Mouse (Mus musculus) skeletal muscle tissue, adult 2 months (tissue): ENCODE measurements around the gene Btg1.
A peak's percentile ranks its signal among the peaks of the same experiment; 100 is the strongest.

Source experiments
- DNase-seq: peaks from one replicate; pipeline ENCODE4 v3.0.0-alpha.2; 2012; ENCODE audit warnings: low read depth, low spot score

The Btg1 gene

GRCm38 (mm10) chr10:96609356-96610345, 7.2 kb upstream of the Btg1 start:
- no peak for DNase-seq

GRCm38 (mm10) chr10:96616001-96616708, 651 bp upstream of the Btg1 start:
- DNase-seq = no peak

DNA sequence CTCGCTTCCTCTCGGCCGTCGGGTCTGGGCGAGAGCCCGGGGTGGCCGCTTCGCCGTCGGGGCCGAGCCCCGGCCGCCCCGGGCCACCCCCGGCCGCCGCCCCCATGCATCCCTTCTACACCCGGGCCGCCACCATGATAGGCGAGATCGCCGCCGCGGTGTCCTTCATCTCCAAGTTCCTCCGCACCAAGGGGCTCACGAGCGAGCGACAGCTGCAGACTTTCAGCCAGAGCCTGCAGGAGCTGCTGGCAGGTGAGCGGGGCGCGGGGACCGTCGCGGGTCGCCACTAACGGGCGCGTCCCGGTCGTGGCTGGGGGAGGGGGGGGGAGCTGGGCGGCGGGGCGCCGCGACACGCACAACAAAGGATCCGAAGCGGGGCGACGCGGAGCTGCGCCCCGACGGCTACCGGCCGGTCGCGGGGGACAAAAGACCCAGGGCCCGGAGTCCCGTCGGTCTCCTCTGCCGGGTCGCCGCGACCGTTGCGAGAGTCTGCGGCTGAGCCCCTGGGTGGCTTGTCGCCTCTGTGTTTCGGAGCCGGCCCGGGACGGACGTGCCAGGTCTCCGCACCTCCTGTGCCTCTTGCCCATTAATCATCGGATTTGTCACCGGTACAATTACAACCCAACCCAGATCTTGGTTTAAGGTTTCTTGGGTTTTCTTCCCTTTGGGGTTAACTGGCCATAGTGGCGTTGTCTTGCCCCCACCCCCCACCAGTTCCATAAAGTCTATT, 580 bp downstream of the Btg1 start:
- peak; percentile 16 for DNase-seq

GRCm38 (mm10) chr10:96617951-96618575, 1.3 kb downstream of the Btg1 start:
- peak; percentile 37 for DNase-seq

DNA sequence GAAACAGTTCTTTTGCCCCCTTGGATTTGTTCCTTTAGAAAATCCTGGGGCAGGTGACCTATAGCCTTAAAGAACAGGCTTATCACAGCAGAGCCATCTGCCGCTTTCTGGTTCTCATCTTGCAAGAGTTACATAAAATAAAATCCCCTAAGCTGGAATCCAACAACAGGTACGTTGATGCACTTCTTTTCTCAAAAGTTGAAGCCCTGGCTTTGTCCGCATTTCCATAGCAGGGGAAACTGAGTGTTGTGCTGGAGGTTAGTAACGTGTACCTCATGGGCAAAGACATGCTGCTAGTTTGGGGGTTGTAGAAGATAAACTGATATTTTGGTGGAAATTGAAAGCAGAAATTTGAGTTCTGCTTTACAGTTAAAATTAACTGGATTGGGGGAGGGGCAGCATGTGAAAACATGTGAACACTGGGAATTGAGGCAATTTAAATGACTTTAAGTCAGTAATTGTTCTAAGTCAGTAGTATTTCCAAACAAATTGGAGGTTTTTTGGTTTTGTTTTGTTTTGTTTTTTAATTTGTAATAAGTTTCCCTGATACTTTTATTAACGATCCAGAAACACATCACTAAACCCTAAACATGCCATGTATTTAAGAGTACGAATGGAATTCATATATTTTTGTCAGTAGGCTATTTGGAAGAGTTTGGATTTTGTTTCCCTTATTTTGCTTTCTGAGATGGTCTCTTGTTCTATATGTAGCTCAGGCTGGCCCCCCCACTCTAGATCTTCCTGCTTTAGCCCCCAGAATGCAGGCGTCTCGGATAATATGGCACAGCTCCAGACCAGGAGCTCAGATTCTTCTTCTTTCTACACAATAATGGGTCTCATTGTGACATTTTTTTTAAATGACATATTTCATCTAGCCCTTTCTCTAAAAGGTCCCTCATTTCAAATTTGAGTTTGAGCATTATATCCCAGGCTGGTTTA, 3.4 kb downstream of the Btg1 start:
- DNase-seq = no peak

DNA sequence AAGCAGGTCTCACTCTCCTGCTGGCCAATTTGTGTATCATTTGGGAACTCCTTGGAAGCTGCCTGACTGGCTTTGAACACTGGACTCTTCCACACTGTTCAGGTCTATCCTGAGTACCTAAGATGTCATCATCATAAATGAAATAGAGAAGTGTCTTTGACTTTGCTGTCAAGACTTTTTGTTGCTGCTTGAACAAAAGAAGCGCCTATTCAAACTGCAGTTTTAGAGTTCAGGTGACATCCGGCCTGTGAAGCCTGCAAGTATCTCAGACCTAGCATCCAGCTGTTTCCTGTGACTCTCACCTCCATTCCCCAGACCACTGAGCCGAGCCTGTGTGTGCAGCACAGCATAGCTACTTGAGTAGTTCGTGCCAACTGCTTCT, 4.1 kb downstream of the Btg1 start:
- peak; percentile 33 for DNase-seq

GRCm38 (mm10) chr10:96621361-96621945, 4.6 kb downstream of the Btg1 start:
- no peak for DNase-seq

GRCm38 (mm10) chr10:96621980-96622645, 5.3 kb downstream of the Btg1 start:
- no peak for DNase-seq

GRCm38 (mm10) chr10:96622761-96623632, 6.2 kb downstream of the Btg1 start:
- no peak for DNase-seq

- no peak for DNase-seq
These were observed 6.9 kb downstream of the Btg1 start for GRCm38 (mm10) chr10:96623633-96624195.

GRCm38 (mm10) chr10:96624406-96624805, 7.6 kb downstream of the Btg1 start:
- DNase-seq = no peak

- DNase-seq = no peak
These were observed 8.3 kb downstream of the Btg1 start for GRCm38 (mm10) chr10:96625061-96625460.

DNA sequence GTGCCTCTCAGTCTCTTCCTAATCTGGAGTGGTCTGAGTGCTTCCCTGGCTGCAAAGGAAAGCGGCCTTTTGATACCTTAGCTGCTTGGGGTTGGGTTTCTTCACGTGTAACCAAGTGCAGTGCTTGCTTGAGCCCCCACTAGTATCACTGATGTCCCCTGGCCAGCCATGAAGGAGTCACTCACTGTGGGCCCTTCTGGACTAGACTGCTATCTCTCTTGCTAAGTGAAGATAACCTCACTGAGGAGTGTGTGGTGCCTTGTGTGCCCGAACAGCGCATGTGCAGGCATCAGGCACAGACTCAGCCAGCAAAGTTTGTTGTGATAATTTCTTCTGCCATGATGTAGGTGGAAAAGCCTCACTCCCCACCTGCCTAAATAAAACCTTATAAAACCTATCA, 8.9 kb downstream of the Btg1 start:
- no peak for DNase-seq

GRCm38 (mm10) chr10:96626120-96626750, 9.4 kb downstream of the Btg1 start:
- no peak for DNase-seq

DNA sequence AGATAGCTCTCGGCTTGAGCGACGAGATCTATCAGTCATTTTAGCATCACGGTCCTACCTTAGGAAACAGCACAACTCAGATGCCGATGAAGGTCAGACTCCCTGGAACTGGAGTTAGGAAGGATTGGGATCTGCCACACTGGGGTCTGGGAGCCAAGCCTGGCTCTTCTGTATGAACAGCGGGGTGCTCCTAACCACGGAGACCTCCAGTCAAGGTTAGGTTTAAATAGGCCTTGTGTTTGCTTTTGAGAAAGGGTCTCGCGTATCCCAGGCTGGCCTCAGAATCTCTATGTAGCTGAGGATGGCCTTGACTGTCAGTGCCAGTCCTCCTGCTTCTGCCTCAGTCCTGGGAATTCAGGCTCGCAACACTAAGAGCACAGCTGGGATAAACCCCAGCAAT, 10.5 kb downstream of the Btg1 start:
- DNase-seq = no peak

- no peak for DNase-seq
These were observed 11.5 kb downstream of the Btg1 start for GRCm38 (mm10) chr10:96628100-96628912.

DNA sequence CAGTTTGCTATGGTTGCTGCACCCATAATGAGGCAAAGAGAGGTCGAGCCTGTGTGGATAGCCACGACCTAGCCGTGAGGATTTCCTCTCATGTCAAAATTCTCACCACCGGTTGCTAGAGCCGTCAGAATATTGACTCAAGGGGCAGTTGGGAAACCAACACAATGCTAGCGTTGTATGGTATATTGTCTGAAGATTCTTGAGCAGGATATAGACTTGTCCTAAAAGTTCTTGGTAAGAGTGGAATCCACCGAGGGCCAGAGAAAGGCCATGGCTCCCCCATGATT, 12.1 kb downstream of the Btg1 start:
- DNase-seq = no peak
